Mouse (Mus musculus) lung, postnatal 36 days (tissue): ENCODE measurements at regions not wholly inside any gene's neighbourhood (a gene's known extent, or its start where the extent isn't known, plus 50 kb on each side); places are given as distances from the start of the nearest gene placed in this dataset.

Experiments
- DNase-seq: peaks from one replicate; pipeline ENCODE4 v3.0.0; 2022; ENCODE audit warnings: mixed read lengths

GRCm38 (mm10) chr16:22750725-22751287 is 60.6 kb downstream of the Crygs start:
- no peak for DNase-seq

- DNase-seq = no peak
These were observed 67.1 kb downstream of the Crygs start for GRCm38 (mm10) chr16:22744121-22744855.

- DNase-seq = no peak
These were observed 67.9 kb downstream of the Crygs start for GRCm38 (mm10) chr16:22743461-22743860.

GRCm38 (mm10) chr16:22741496-22741895 is 69.9 kb downstream of the Crygs start:
- DNase-seq = peak; percentile 21

- no peak for DNase-seq
These were observed 76.8 kb downstream of the Crygs start for GRCm38 (mm10) chr16:22734529-22735022.

- peak; percentile 10 for DNase-seq
These were observed 76.9 kb upstream of the Dgkg start for GRCm38 (mm10) chr16:22733772-22734528.

GRCm38 (mm10) chr16:22729096-22729495 is 72.1 kb upstream of the Dgkg start:
- no peak for DNase-seq

- DNase-seq = no peak
These were observed 68.2 kb upstream of the Dgkg start for GRCm38 (mm10) chr16:22725261-22725660.

- no peak for DNase-seq
These were observed 66.3 kb upstream of the Dgkg start for GRCm38 (mm10) chr16:22723333-22723732.

GRCm38 (mm10) chr16:22719791-22720190 is 62.8 kb upstream of the Dgkg start:
- DNase-seq = peak; percentile 3

- DNase-seq = peak; percentile 10
These were observed 62.3 kb upstream of the Dgkg start for GRCm38 (mm10) chr16:22719304-22719703.

GRCm38 (mm10) chr16:22717462-22717861 is 60.4 kb upstream of the Dgkg start:
- no peak for DNase-seq

GRCm38 (mm10) chr16:22716306-22716830 is 59.3 kb upstream of the Dgkg start:
- no peak for DNase-seq

GRCm38 (mm10) chr16:22714315-22714714 is 57.3 kb upstream of the Dgkg start:
- DNase-seq = no peak

- no peak for DNase-seq
These were observed 51.7 kb upstream of the Dgkg start for GRCm38 (mm10) chr16:22708768-22709167.
